Mouse (Mus musculus) gastrocnemius, adult 8-10 months (tissue): Measurements from ENCODE around the gene Usp15. TPM values are rescaled to one million over a fixed set of nuclear protein-coding genes. Genes with fewer than 3 reads are reported as not detected.

ENCODE experiments used
- microRNA-seq: library from miRNA; unstranded; fragments of <30 nt; microRNA quantifications from one replicate; pipeline ENCODE4 v1.2.0, GENCODE M21; 2022
- total RNA-seq, 4 experiments: library from RNA; stranded (reverse); gene quantifications; 2 replicates each; pipeline ENCODE4 v1.2.4; 2022

Gene Usp15
- total RNA-seq, 4 experiments from 2014 or later, result 153 to 195 (median 169) TPM

Small RNAs within 50 kb of the gene (microRNA-seq; reads per million reads assigned to microRNA genes)
- gene Gm27920, result 2.5 reads per million

Other genes with a start within 250 kb of the Usp15 start
- gene Mon2, start 120.5 kb downstream of the Usp15 start, total RNA-seq, result 10 to 100 TPM; 32.5 to 39.1 (median 34.7) TPM
- gene Fam19a2, start 67.0 kb upstream of the Usp15 start, total RNA-seq, result under 1 TPM in 1 of 4 experiments, not detected in 3; 0.13 TPM